Mouse (Mus musculus): ENCODE measurements around the gene Gfy.

Gene Gfy

DNA sequence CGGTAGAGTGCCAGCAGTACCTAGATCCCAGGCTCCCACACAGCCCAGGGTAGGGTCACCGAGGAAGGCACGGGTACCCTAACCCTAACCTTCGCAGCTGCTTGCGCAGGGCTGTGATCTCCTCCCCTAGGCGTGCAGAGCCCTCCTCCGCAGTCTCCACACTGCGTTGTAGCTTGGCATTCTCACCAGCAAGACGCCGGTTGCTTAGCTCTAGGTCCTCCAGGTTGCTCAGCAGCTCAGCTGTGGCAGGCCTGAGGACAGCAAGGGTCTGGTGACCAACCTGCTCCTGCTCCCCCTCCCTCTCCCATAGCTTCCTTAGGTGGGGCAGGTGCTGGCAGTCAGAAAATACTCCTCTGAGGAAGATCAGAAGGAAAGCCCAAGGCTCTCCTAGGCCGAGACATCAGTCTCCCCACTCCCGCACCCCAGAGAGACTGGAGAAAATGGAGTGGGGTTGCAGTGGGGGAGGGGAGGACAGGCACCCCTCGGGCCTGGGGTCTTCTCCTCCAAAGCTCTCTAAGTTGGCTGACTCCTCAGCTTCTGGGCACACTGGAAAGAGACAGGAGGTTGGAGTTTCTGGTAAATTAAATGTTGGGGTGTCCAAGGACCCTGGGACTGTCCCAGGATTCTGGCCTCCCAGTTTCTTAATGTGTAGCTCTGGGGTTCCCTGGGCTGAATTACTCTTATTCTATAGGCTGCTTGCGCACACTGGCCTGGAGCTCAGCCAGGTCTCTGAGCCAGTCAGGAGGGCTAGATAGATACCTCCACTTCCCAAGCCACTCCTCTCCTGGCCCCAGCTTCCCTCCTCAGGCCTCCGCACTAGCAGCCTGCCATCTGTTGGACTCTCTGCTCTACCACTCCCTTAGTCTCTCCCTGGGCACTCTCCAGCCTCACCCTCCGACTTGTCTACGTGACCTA, 14.8 kb upstream of the Gfy start:
- DNase-seq (ENCODE audit: low read depth): no peak

DNA sequence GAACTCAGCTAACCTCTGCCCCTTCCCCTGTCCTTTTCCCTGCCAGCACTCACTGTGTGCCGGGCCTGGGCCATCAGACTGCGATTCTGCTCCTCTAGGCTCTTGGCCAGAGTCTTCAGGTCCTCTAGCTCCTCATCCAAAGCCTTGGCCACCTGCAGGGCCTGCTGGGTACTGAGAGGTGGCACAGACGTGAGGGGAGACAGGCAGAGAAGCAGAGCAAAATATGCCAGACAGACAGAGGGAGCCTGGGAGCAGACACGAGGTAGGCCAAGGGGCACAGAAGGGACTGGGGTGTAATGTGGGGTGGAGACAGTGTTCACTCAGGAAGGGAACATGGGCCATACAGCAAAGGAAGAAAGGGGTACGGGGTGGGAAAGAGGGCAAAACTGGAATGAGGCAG, 14.0 kb upstream of the Gfy start:
- no peak for DNase-seq (ENCODE audit: low read depth)

DNA sequence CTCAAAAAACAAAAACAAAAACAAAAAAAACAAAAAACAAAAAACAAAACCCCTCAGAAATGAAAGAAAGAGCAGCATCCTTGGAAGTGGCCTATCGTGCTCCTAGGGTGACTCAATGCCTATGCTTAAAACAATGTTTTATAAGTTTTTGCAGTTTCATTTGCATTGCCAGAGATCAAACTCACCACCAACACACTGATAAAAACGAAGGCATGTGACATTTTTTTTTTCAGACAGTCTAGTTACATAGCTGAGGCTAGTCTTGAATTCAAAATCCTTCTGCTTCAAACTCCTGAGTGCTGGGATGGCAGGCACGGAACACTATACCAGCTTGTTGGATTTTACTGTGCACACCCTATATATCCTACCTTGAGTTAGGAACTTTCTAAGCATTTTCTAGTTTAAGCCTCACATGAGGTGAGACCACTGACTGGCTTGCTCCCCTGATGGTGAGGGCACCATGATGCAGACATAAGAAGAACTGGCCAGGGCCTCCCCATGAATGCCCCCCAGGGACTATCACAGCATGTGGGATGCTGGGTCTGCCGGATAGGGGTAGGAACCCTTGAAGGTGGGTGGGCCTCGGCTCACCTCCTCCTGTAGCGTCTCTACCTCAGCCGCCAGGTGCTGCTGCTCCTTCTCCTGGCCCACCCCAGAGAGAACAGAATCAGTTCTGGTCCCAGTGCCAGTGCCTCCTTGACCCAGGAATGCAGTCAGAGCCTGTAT, 13.4 kb upstream of the Gfy start:
- no peak for DNase-seq (ENCODE audit: low read depth)

DNA sequence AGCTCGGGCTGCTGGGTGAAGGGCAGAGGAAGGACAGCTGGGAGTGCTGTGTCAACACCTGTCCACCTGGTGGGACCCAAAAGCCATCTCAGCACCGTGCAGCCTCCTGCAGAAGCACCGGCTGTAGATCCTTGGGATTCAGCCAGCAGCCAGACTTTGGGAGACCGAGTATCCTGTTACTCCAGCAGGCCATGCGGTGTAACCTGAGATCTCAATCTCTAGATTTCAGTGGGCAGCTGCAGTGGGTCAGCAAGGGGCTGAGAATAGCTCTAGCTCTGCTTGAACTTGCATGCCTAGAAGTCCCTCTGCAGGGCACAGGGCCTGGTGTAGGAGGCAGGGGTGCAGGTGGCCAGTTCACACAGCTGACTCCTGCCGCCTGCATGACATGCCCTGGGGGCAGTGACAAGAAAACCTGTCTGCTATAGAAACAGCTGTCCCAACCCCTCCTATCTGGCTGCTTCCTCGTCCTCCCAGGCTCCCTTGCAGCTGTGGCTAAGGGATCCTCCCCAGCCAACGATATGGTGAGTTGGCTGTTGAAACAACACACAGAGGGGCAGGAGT, 12.5 kb upstream of the Gfy start:
- DNase-seq (ENCODE audit: low read depth): peak; percentile 66

DNA sequence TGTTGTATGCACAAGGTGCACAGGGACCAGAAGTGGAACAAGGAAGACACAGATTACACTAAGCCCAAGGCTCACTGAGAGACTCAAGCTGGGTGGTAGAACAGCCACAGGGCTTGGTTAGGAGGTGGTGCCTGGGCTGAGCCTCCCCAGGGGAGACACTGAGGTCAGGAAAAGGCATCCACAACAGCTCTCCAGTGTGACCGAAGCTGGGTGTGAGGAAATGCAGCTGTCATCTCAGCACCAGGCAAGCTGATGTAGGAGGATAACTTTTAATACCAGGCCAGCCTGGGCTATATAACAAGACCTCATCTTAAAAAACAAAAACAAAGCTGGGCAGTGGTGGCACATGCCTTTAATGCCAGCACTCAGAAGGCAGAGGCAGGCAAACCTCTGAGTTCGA, 11.8 kb upstream of the Gfy start:
- DNase-seq (ENCODE audit: low read depth): no peak

DNA sequence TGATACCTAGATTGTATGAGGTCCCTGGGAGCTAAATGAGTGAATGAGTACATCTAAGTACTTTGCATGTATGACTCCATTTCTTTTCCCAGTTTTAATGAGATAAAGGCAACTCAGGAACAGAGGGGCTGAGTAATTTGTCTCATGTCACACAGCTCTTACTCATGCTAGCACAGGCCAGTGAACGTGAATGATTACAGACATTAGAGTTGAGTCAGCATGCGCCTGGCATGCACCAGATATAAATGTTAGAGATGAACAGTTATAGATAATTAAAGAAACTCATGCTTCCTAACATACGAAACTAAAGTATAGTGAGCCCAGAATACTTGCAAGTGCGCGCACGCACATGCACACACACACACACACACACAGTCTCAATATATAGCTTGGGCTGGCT, 10.8 kb upstream of the Gfy start:
- DNase-seq (ENCODE audit: low read depth): peak; percentile 35

DNA sequence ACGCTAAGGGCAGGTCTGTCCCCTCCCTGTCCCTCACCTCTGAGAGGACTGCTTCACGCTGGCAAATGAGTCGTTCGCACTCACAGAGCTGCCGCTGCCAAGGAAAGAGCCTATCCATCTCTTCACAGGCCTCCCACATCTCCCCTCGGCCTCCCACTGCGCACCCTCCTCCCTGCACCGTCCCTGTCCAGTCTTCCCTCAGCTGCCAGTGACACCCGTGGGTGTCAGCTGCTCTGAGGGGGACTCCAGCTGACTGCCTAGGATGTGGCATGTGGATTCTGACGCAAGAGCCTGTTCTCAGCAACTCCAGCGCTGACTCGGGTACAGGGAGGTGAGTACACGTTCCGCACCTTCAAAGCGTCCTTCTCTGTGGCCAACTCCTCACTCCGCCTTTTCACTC, 10.2 kb upstream of the Gfy start:
- no peak for DNase-seq (ENCODE audit: low read depth)

DNA sequence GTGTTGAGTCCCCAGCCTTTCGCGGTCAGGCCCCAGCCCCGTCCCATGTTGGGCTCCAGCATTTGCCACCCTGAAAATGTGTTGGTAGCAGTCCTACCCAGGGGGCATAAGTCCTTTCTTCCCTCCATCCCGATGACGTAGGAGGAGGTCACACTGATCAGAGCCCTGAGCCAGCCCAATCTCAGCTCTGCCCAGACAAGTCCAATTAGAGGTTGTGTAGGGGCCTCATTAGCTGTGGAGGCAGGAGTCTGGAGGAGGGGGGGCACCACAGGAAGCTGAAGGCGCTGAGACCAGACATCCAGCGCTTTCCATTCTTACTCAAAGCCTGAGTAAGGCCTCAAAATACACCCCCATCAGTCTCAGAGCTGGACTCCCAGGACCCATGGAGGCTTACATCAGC, 6.6 kb upstream of the Gfy start:
- no peak for DNase-seq (ENCODE audit: low read depth)

DNA sequence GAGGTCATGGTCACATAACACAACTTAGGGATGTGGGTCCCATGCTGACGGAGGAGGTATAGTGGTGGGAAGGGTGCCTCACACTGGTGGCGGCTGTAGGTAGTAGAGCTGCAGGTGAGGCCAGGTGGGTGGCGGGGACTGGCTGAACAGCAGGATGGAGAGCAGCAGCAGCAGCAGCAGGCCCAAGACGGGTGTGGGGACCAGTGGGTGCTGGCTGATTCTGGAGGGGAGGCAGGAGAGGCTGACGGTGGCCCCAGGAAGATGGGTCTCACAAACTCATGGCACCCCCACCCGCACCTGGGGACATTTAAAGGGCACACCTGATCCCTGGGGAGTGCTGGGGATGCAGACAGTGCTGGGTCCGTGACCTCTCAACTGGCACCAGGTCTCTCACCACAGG, 4.3 kb upstream of the Gfy start:
- no peak for DNase-seq (ENCODE audit: low read depth)

DNA sequence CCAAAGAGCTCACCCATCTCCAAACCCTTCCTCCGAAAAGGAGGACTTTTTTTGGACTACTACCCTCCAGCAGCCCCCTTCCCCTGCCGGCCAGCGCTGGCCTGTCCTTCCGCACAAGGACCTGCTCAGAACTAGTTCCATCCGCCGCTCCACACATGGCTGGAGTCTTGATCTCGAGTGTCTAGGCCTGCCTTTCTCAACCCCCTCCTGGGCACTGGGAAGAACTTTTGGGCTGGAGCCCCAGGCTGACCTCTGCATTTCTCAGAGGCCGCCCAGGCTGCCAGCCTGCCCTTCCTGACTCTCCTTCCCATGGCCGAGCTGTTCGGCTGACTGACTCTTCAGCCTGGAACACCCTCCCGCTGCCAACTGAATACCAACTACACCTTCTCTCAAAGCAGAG, 3.2 kb upstream of the Gfy start:
- no peak for DNase-seq (ENCODE audit: low read depth)

DNA sequence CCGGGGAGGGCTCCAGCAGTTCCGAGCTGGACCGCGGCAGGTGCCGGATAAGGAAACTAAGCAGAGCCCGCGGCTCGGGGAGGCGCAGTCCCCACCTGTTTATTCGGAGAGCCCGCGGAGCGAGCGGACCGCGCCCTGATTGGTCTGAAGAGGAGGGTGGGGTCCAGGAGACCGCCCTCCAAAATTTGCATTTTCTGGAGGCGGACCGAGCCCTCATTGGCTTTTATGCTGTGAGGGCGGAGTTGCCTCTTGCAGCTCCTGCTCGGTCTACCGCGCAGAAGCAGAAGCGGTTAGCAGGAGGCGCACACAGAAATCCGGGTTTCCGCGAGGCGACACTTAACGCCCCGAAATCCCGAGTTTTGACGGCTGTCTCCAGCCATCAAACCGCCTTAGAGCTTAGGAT, 2.8 kb upstream of the Gfy start:
- DNase-seq (ENCODE audit: low read depth): peak; percentile 25

DNA sequence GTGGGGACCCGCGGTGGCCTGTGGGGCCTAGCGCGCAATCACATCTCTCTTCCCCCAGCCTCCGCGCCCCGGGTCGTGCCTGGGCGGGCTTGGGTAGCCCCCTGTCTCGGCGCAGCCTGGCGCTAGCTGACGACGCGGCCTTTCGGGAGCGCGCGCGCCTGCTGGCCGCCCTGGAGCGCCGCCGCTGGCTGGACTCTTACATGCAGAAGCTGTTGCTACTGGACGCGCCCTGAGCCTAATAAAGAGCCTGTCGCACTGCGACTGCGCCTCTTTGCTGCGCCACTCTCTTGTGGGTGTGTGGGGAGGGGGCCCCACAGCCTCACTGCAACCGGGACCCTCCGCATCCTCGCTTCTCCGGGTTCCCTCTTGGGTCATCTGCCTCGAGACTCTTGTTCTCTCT, 2.2 kb upstream of the Gfy start:
- DNase-seq (ENCODE audit: low read depth): no peak

DNA sequence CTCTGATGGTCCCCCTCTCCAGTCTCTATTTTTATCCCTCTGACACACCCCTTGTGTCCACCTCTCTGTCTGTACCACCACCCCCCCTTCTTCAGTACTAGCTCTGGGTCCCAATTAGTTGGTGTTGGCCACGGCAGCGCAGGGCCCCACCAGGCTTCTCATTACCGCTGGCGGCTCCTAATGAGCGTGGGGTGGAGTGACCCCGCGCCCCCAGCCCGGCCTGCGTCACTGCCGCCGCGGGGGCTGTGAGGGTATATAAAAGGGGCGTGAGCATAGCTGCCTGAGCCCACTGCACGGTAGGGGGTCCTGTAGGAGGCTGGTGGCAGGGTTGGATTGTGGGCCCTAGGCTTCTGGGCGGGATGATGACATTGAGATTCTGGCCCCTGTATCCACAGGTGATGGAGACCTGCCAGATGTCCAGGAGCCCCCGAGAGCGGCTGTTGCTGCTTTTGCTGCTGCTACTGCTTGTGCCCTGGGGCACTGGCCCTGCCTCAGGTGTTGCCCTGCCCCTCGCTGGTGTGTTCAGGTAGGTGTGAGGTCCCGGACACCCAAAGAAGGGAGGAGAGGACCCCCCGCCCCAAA, 1.6 kb upstream of the Gfy start, which contains the start of gene Pth2:
Pth2 (plus strand) TSS at position 100 of the 582 bp plus-strand sequence.
- no peak for DNase-seq (ENCODE audit: low read depth)

DNA sequence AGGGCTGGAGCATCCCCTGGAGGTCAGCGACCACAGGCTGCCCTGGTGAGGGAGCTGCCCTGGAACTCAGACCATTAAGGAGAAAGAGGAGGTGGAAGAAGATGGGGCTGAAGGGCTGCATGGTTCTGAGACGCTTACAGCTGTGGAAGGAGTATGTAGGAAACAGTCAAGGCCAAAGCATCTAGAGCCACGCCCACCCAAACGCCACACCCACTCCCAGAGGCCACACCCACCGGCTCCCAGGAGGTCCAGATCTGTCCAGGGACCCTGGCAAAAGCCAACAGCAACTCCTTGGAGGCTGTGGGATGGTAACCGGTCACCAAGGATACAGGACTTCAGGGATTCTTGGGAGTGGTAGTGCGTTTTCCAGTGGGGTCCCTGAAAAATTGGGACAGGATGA, 819 bp downstream of the Gfy start:
- DNase-seq (ENCODE audit: low read depth): no peak

DNA sequence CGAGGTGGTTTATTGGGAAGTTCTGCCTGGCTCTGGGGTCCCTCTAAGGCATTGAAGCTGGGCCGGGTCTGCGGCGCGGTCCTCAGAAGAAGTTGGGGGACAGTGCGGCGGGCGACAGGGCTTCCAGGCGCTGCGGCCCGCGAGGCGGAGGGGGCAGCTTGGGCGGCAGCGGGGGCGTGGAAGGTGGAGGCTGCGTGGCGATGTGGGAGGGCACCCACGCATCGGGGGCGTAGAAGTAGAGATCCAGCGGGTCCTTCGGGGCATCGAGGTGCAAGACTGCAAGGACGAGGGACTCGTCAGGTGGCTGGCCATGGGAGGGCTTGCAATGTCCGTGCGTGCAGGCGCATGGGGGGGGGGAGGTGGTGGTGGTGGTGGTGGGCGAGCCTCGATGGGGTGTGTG, 3.0 kb downstream of the Gfy start:
- no peak for DNase-seq (ENCODE audit: low read depth)

DNA sequence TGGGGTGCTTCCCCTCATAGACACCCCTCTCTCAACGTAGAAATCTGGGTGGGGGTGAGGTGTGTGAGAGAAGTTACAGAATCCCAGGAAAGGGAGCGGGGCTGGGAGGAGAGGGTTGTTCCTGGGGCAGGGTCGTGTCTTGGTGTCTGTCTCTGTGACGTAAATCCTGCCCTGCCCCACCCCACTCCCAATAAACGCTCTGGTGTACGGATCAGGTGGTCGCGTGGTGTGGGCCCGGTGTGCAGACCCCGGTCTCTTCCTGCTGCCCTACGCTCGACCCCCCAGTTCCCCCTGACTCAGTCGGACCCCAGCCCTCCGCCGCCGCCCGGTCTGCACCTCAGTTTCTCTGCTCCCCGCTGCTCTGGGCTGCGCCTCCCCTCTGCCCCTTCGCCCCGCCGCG, 3.4 kb downstream of the Gfy start:
- no peak for DNase-seq (ENCODE audit: low read depth)

DNA sequence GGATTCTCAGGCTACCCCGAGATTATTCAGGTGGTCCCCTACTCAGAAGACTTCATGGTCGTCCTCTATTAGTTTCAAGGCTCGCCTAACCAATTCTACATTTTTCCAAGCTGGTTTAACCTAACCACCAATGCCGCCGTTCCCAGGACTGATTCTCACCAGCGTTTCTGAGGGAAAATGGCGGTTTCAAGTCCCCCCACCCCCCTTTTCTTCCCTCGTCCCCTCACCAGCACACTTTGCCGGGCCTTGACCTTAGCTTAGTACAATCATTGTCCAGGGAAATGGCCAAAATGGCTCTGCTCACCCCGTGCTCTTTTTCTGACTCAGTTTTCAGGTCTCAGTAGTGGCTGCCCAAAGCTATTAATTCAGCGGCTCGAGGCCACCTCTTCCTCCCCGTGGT, 4.0 kb downstream of the Gfy start:
- no peak for DNase-seq (ENCODE audit: low read depth)

DNA sequence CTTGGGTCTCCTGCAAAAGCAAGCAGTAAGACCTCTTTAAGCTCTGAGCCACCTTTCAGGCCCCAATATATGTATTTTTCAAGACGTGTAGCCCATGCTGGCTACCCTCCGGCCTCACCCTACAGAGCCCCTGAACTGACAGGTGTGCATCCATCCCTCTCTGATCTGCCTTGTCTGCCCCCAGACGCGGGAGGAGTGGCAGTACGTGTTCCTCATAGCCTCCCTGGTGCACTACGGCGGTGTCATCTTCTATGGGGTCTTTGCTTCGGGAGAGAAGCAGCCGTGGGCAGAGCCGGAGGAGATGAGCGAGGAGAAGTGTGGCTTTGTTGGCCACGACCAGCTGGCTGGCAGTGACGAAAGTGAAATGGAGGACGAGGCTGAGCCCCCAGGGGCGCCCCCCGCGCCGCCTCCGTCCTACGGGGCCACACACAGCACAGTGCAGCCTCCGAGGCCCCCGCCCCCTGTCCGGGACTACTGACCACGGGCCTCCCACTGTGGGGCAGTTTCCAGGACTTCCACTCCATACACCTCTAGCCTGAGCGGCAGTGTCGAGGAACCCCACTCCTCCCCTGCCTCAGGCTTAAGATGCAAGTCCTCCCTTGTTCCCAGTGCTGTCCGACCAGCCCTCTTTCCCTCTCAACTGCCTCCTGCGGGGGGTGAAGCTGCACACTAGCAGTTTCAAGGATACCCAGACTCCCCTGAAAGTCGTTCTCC, 4.6 kb downstream of the Gfy start:
- DNase-seq (ENCODE audit: low read depth): no peak

DNA sequence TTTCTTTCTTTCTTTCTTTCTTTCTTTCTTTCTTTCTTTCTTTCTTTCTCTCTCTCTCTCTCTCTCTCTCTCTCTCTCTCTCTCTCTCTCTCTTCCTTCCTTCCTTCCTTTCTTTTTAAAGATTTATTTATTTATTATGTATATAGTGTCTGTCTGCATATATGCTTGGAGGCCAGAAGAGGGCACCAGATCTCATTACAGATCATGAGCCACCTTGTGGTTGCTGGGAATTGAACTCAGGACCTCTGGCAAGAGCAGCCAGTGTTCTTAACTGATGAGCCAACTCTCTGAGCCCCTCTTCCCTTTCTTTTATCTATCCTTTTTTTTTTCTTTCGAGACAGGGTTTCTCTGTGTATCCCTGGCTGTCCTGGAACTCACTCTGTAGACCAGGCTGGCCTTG, 5.6 kb downstream of the Gfy start:
- peak; percentile 75 for DNase-seq (ENCODE audit: low read depth)

DNA sequence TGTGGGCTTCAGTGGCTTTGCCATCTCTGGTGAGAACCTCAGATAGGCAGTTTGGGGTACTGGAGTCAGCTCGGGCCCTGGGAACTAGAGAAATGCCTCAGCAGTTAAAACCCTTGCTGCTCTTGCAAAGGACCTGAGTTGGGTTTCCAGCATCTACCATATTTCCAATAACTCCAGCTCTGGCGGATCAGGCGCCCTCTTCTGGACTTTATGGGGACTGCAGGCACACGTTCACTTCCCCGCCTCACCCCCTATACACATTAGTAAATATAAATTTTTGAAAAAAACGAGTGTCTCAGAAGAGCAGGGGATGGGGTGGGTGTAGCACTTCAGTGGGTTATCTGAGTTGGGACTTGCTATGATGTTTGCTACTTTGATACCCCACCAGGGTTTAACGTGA, 6.4 kb downstream of the Gfy start:
- peak; percentile 35 for DNase-seq (ENCODE audit: low read depth)

DNA sequence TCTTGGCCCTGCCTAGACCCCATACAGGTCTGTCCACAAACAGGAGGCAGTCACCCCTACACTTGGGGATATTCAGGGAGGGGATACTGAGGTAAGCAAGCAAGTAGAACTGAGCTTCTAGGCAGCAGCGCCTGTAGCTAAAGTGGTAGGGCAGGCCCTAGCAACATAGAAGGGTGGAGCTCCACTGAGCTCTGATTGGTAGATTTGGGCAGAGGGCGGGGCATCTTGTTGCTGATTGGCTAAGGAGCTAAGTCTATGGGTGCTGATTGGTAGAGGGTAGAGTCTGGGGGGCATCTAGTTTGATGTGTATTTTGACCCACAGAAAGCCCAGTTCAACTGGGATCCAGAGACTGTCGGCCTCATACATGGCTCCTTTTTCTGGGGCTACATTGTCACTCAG, 9.9 kb downstream of the Gfy start:
- DNase-seq (ENCODE audit: low read depth): no peak

DNA sequence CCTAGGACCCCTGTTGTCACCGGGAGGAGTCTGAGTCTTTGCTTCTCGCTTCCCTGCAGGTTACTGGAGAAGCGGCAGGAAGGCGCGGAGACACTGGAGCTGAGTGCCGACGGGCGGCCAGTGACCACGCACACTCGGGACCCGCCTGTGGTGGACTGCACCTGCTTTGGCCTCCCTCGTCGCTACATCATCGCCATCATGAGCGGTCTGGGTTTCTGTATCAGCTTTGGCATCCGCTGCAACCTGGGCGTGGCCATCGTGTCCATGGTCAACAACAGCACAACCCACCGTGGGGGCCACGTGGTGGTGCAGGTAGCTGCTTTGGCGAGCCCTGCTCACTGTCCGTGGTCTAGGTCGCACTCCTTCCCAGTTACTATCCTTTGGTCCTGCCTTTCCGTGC, 10.7 kb downstream of the Gfy start:
- DNase-seq (ENCODE audit: low read depth): no peak
